In the genomic region with DNA sequence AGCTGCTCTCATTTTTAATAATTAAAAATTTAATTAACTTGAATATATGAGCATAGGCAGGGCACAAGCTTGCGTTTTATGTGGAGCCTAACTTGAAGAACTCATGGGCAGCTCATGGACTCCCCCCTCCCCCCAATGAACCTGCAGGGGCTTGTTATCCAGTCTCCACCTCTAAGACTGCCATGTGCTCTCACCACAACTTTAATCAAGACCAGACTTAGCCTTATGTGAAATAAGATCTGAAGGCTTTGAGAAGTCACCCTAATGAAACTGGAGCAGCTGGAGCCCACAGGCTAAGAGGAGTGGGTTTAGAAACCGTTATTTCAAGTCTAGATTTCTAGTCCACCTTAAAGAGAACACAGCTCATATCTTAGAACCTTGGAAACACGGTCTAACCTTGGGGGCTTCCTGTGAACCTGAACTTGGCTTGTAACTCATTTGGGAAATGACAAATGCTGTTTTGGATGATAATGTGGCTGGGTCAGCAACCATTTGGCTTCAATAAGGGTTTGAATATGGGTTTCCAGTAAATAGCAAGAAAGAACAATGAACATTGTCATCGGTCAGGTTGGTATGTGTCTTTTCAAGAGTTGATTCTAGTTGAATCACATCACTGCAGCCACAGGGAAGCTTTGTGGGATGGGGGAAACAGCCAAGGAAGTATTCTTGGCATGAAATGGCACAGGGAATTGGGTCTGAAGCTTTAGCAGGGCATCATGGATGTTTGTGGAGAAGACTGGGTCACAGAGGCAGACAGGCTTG, we compare ENCODE assay signal across 34 mouse cellular contexts. TPM values are rescaled to one million over a fixed set of nuclear protein-coding genes. Genes with fewer than 3 reads are reported as not detected.
A peak's percentile ranks its signal among the peaks of the same experiment; 100 is the strongest.
DNase-seq lines count a peak whose midpoint lies in the region; ATAC-seq and TF ChIP-seq lines count a peak whose summit lies in the region.
"Had no signal": no experiment of that assay in that cellular context is flagged by ENCODE, and none has a peak within 500 bp of the region (broad histone marks: within the 10 kb centered on the region; RNA-seq: fewer than 3 reads in every experiment).

No protein-coding gene starts in this region.

- no peak for ATAC-seq in midbrain, embryonic 11.5 days (ENCODE audit: low FRiP score)
- no peak for ATAC-seq in midbrain, embryonic 15.5 days (replicated peaks)
- peak; percentile 71 for ATAC-seq in embryonic facial prominence, embryonic 14.5 days (ENCODE audit: low read depth)
- ATAC-seq in liver, embryonic 12.5 days: no peak
- ATAC-seq: forebrain, embryonic 16.5 days; intestine, embryonic 15.5 days; Patski had no signal

- TF ChIP-seq CTCF in thymus, adult 2 months (IDR thresholded peaks at IDR 0.05; ENCODE audit: borderline replicate concordance, control insufficient read depth, extremely low read depth, insufficient read depth, low read length, poor library complexity): no peak

- DNase-seq in midbrain, embryonic 11.5 days (ENCODE audit: low spot score, missing footprints): peak; percentile 62
- peak; percentile 82 for DNase-seq in embryonic facial prominence, embryonic 14.5 days (ENCODE audit: low spot score)
- DNase-seq in limb, embryonic 10.5 days (ENCODE audit: low spot score): peak; percentile 63
- no peak for DNase-seq in cerebellum, adult 11 months
- DNase-seq in thymus, adult 2 months: no peak
- DNase-seq in left cerebral cortex, adult 8-10 months (ENCODE audit: low spot score in 2 of 2): no peak
- DNase-seq: adrenal gland, postnatal 36 days; cerebellum, adult 11-12 months; cerebellum, postnatal 10 days; gastrocnemius, postnatal 25 days; heart, postnatal 4 days; kidney, adult 9 months; kidney, postnatal 25 days; layer of hippocampus, postnatal 36 days; lung, adult 2 months; midbrain, embryonic 14.5 days; retina, postnatal 1 day; right cerebral cortex, postnatal 25 days; spleen, adult 18-20 months; thymus, postnatal 14 days had no signal

- WGBS in midbrain, embryonic 11.5 days: 77% methylated on average over 4 of the region's 4 CpGs
- 82% methylated on average over 4 of the region's 4 CpGs for WGBS in midbrain, embryonic 15.5 days
- WGBS in embryonic facial prominence, embryonic 14.5 days: 39% methylated on average over 4 of the region's 4 CpGs
- 47% methylated on average over 4 of the region's 4 CpGs for WGBS in limb, embryonic 10.5 days
- 88% methylated on average over 4 of the region's 4 CpGs for WGBS in thymus, adult 2 months
- 55% methylated on average over 4 of the region's 4 CpGs for WGBS in liver, embryonic 12.5 days (ENCODE audit: insufficient replicate concordance)

- no peak overlapping the region for H3K4me3 ChIP-seq in midbrain, embryonic 11.5 days (ENCODE audit: low read depth, low read length)
- H3K4me3 ChIP-seq in midbrain, embryonic 15.5 days: no peak overlapping the region
- no peak overlapping the region for H3K4me3 ChIP-seq in embryonic facial prominence, embryonic 14.5 days (ENCODE audit: low read depth, low read length)
- H3K4me3 ChIP-seq in limb, embryonic 10.5 days: peak overlapping the region; percentile 13; the same call in 1 of the 2 replicates
- H3K4me3 ChIP-seq in thymus, adult 2 months (ENCODE audit: control insufficient read depth, insufficient read depth, low read length): no peak overlapping the region
- no peak overlapping the region for H3K4me3 ChIP-seq in liver, embryonic 12.5 days
- H3K4me3 ChIP-seq: heart, embryonic 15.5 days; hindbrain, embryonic 15.5 days; intestine, embryonic 15.5 days; layer of hippocampus, adult 2 months; myocyte; neural tube, embryonic 13.5 days had no signal

- H3K4me2 ChIP-seq in midbrain, embryonic 11.5 days: no peak overlapping the region
- H3K4me2 ChIP-seq in midbrain, embryonic 15.5 days: no peak overlapping the region
- no peak overlapping the region for H3K4me2 ChIP-seq in embryonic facial prominence, embryonic 14.5 days (ENCODE audit: low read depth, low read length)
- no peak overlapping the region for H3K4me2 ChIP-seq in liver, embryonic 12.5 days
- H3K4me2 ChIP-seq: heart, embryonic 15.5 days; hindbrain, embryonic 15.5 days; intestine, embryonic 15.5 days; liver, embryonic 11.5 days; neural tube, embryonic 13.5 days had no signal

- H3K27me3 ChIP-seq in midbrain, embryonic 11.5 days (ENCODE audit: control insufficient read depth, insufficient read depth, low read length): no peaks in the 10 kb centered on the region
- no peaks in the 10 kb centered on the region for H3K27me3 ChIP-seq in midbrain, embryonic 15.5 days (replicated peaks)
- no peaks in the 10 kb centered on the region for H3K27me3 ChIP-seq in embryonic facial prominence, embryonic 14.5 days (replicated peaks; ENCODE audit: control insufficient read depth, insufficient read depth, low read length)
- H3K27me3 ChIP-seq in limb, embryonic 10.5 days (ENCODE audit: low read depth, poor library complexity, severe bottlenecking): no peaks in the 10 kb centered on the region
- no peaks in the 10 kb centered on the region for H3K27me3 ChIP-seq in thymus, adult 2 months (ENCODE audit: control insufficient read depth, insufficient read depth, low read length)
- no peaks in the 10 kb centered on the region for H3K27me3 ChIP-seq in liver, embryonic 12.5 days (replicated peaks)
- H3K27me3 ChIP-seq: heart, embryonic 15.5 days; hindbrain, embryonic 15.5 days; intestine, embryonic 15.5 days; neural tube, embryonic 13.5 days; Patski had no signal

- H3K36me3 ChIP-seq in midbrain, embryonic 11.5 days (ENCODE audit: control insufficient read depth, insufficient read depth, low read length): no peaks in the 10 kb centered on the region
- H3K36me3 ChIP-seq in midbrain, embryonic 15.5 days (replicated peaks): no peaks in the 10 kb centered on the region
- no peaks in the 10 kb centered on the region for H3K36me3 ChIP-seq in embryonic facial prominence, embryonic 14.5 days (ENCODE audit: control insufficient read depth, insufficient read depth, low read length)
- no peaks in the 10 kb centered on the region for H3K36me3 ChIP-seq in limb, embryonic 10.5 days
- H3K36me3 ChIP-seq in thymus, adult 2 months (ENCODE audit: control insufficient read depth, insufficient read depth, low read length): no peaks in the 10 kb centered on the region
- H3K36me3 ChIP-seq in liver, embryonic 12.5 days: no peaks in the 10 kb centered on the region
- H3K36me3 ChIP-seq: heart, embryonic 15.5 days; hindbrain, embryonic 15.5 days; intestine, embryonic 15.5 days; neural tube, embryonic 13.5 days had no signal

- no peaks in the 10 kb centered on the region for H3K4me1 ChIP-seq in midbrain, embryonic 11.5 days (ENCODE audit: control insufficient read depth, insufficient read depth, low read length)
- H3K4me1 ChIP-seq in midbrain, embryonic 15.5 days: no peaks in the 10 kb centered on the region
- peaks cover 16% of the 10 kb centered on the region for H3K4me1 ChIP-seq in embryonic facial prominence, embryonic 14.5 days (ENCODE audit: control insufficient read depth, insufficient read depth, low read length)
- H3K4me1 ChIP-seq in limb, embryonic 10.5 days: peaks cover 39% of the 10 kb centered on the region
- H3K4me1 ChIP-seq in thymus, adult 2 months (replicated peaks; ENCODE audit: control insufficient read depth, insufficient read depth, low read length): no peaks in the 10 kb centered on the region
- no peaks in the 10 kb centered on the region for H3K4me1 ChIP-seq in liver, embryonic 12.5 days
- H3K4me1 ChIP-seq: hindbrain, embryonic 15.5 days; neural tube, embryonic 13.5 days had no signal

- no peak overlapping the region for H3K9ac ChIP-seq in midbrain, embryonic 11.5 days (ENCODE audit: low read length)
- H3K9ac ChIP-seq in midbrain, embryonic 15.5 days: no peak overlapping the region
- no peak overlapping the region for H3K9ac ChIP-seq in embryonic facial prominence, embryonic 14.5 days (ENCODE audit: low read depth, low read length)
- no peak overlapping the region for H3K9ac ChIP-seq in liver, embryonic 12.5 days
- H3K9ac ChIP-seq: heart, embryonic 15.5 days; hindbrain, embryonic 15.5 days; intestine, embryonic 15.5 days; neural tube, embryonic 13.5 days had no signal

- no peak overlapping the region for H3K27ac ChIP-seq in midbrain, embryonic 11.5 days (ENCODE audit: low read depth, low read length)
- H3K27ac ChIP-seq in midbrain, embryonic 15.5 days: no peak overlapping the region
- H3K27ac ChIP-seq in embryonic facial prominence, embryonic 14.5 days (replicated peaks; ENCODE audit: low read depth, low read length): peak overlapping the region; percentile 69
- peak overlapping the region; percentile 87 for H3K27ac ChIP-seq in limb, embryonic 10.5 days
- no peak overlapping the region for H3K27ac ChIP-seq in thymus, adult 2 months (ENCODE audit: control insufficient read depth, insufficient read depth, low read length)
- no peak overlapping the region for H3K27ac ChIP-seq in liver, embryonic 12.5 days
- H3K27ac ChIP-seq: heart, embryonic 15.5 days; hindbrain, embryonic 15.5 days; intestine, embryonic 15.5 days; layer of hippocampus, adult 2 months; neural tube, embryonic 13.5 days had no signal

- no peak for TF ChIP-seq POLR2A in thymus, adult 2 months (IDR thresholded peaks at IDR 0.05; ENCODE audit: control insufficient read depth, extremely low read depth, insufficient read depth, low read length, poor library complexity)

- H3K9me3 ChIP-seq in midbrain, embryonic 11.5 days (ENCODE audit: control insufficient read depth, low read length): no peaks in the 10 kb centered on the region
- no peaks in the 10 kb centered on the region for H3K9me3 ChIP-seq in midbrain, embryonic 15.5 days
- no peaks in the 10 kb centered on the region for H3K9me3 ChIP-seq in embryonic facial prominence, embryonic 14.5 days (ENCODE audit: control insufficient read depth, low read length)
- H3K9me3 ChIP-seq in limb, embryonic 10.5 days (replicated peaks): no peaks in the 10 kb centered on the region
- H3K9me3 ChIP-seq in liver, embryonic 12.5 days (replicated peaks): no peaks in the 10 kb centered on the region
- H3K9me3 ChIP-seq: heart, embryonic 15.5 days; hindbrain, embryonic 15.5 days; intestine, embryonic 15.5 days; neural tube, embryonic 13.5 days had no signal

RNA-seq across cellular contexts. Expression of gene Spata18, which starts 43.3 kb away (rescaled TPM):
- 0.10 and 0.12 TPM in 2 replicates for polyA plus RNA-seq in midbrain, embryonic 11.5 days (2014; fragmentation: Nextera tagmentation; extraction: Ambion mirVana)
- 0.30 and 0.52 TPM in 2 replicates for polyA plus RNA-seq in midbrain, embryonic 15.5 days (2015; fragmentation: Nextera tagmentation; extraction: Ambion mirVana)
- polyA plus RNA-seq in embryonic facial prominence, embryonic 14.5 days (2014; fragmentation: Nextera tagmentation; extraction: Ambion mirVana): 0.63 and 1.1 TPM in 2 replicates
- polyA plus RNA-seq in limb, embryonic 10.5 days (2016; fragmentation: Nextera tagmentation; extraction: Ambion mirVana): 1.5 and 2.1 TPM in 2 replicates
- 0.19 and 0.42 TPM in 2 replicates for polyA plus RNA-seq in thymus, adult 2 months (2012; rRNA removed)
- polyA plus RNA-seq in liver, embryonic 12.5 days (2016; fragmentation: Nextera tagmentation; extraction: Ambion mirVana): not detected in 2 replicates
- total RNA-seq in left cerebral cortex, adult 8-10 months (2022): 1 to 10 TPM in 2 of 4 experiments, under 1 TPM in 2; 0.48 to 1.3 (median 0.79) TPM
- total RNA-seq: adrenal gland, adult 18-20 months; ES-E14; gastrocnemius, postnatal 25 days; megakaryocyte, adult 5-6 weeks had no signal
- polyA plus RNA-seq: liver, embryonic 11.5 days; myocyte; Patski had no signal

RNA-seq across cellular contexts. Expression of gene Sgcb, which starts 46.8 kb away (rescaled TPM):
- 20.4 and 23.3 TPM in 2 replicates for polyA plus RNA-seq in midbrain, embryonic 11.5 days (2014; fragmentation: Nextera tagmentation; extraction: Ambion mirVana)
- 35.8 and 36.6 TPM in 2 replicates for polyA plus RNA-seq in midbrain, embryonic 15.5 days (2015; fragmentation: Nextera tagmentation; extraction: Ambion mirVana)
- polyA plus RNA-seq in embryonic facial prominence, embryonic 14.5 days (2014; fragmentation: Nextera tagmentation; extraction: Ambion mirVana): 54.3 and 55.3 TPM in 2 replicates
- 22.3 and 26.5 TPM in 2 replicates for polyA plus RNA-seq in limb, embryonic 10.5 days (2016; fragmentation: Nextera tagmentation; extraction: Ambion mirVana)
- 7.6 and 8.9 TPM in 2 replicates for polyA plus RNA-seq in thymus, adult 2 months (2012; rRNA removed)
- polyA plus RNA-seq in liver, embryonic 12.5 days (2016; fragmentation: Nextera tagmentation; extraction: Ambion mirVana): 4.5 and 4.7 TPM in 2 replicates
- 10 to 100 TPM; 41.5 to 51.6 (median 44.8) TPM for total RNA-seq in left cerebral cortex, adult 8-10 months (2022)

Comparison
In these comparisons a context has a peak if more than half of its experiments do, and no peak if none do; other contexts are left out.
1. DNase-seq: peak in midbrain, embryonic 11.5 days (single experiment), embryonic facial prominence, embryonic 14.5 days (single experiment) and limb, embryonic 10.5 days (single experiment); none in cerebellum, adult 11 months (single experiment), thymus, adult 2 months (single experiment) and left cerebral cortex, adult 8-10 months (0 of 2).
2. H3K27ac ChIP-seq: peak in embryonic facial prominence, embryonic 14.5 days (single experiment) and limb, embryonic 10.5 days (single experiment); none in midbrain, embryonic 11.5 days (single experiment), midbrain, embryonic 15.5 days (single experiment), thymus, adult 2 months (single experiment) and liver, embryonic 12.5 days (single experiment).